Mouse (Mus musculus) ES-Bruce4 (cell line): ENCODE results near the gene Rbm47. TPM values are rescaled to one million over a fixed set of nuclear protein-coding genes. Genes with fewer than 3 reads are reported as not detected.

Source experiments
- H3K27ac ChIP-seq: 2 replicates; pipeline ENCODE4 v1.5.1; 2012; ENCODE audit warnings: low read length, inconsistent platforms; ENCODE audit not compliant: insufficient read depth
- H3K27me3 ChIP-seq: 2 replicates; pipeline ENCODE4 v1.6.1; 2012; ENCODE audit warnings: mild to moderate bottlenecking, low read length, inconsistent platforms; ENCODE audit not compliant: control insufficient read depth, poor library complexity, insufficient read depth, severe bottlenecking
- H3K36me3 ChIP-seq: 2 replicates; pipeline ENCODE4 v1.6.1; 2012; ENCODE audit warnings: inconsistent platforms, mild to moderate bottlenecking, low read length, moderate library complexity; ENCODE audit not compliant: control insufficient read depth, poor library complexity, insufficient read depth, severe bottlenecking
- H3K4me1 ChIP-seq: one replicate; pipeline ENCODE4 v1.8.1; 2011; ENCODE audit warnings: low read length; ENCODE audit not compliant: control insufficient read depth, insufficient read depth
- H3K4me3 ChIP-seq: 2 replicates; pipeline ENCODE4 v1.5.1; 2011; ENCODE audit warnings: low read depth, mild to moderate bottlenecking, low read length
- H3K9ac ChIP-seq: 2 replicates; pipeline ENCODE4 v1.6.1; 2012; ENCODE audit warnings: low read depth, mild to moderate bottlenecking, inconsistent platforms; ENCODE audit not compliant: poor library complexity, severe bottlenecking
- H3K9me3 ChIP-seq: replicated peaks from 2 replicates; pipeline ENCODE4 v1.6.1; 2012; ENCODE audit warnings: mild to moderate bottlenecking, low read length, inconsistent platforms; ENCODE audit not compliant: control insufficient read depth, poor library complexity, insufficient read depth, severe bottlenecking
- CTCF ChIP-seq: IDR thresholded peaks from one replicate; pipeline ENCODE4 v1.8.1; 2011; ENCODE audit warnings: low read depth, low read length
- EP300 ChIP-seq: IDR thresholded peaks from 2 replicates; pipeline ENCODE4 v1.6.1; 2011; ENCODE audit warnings: low read depth, low read length; ENCODE audit not compliant: insufficient read depth
- POLR2A ChIP-seq: IDR thresholded peaks from one replicate; pipeline ENCODE4 v1.8.1; 2011; ENCODE audit warnings: low read length; ENCODE audit not compliant: insufficient read depth
- polyA plus RNA-seq: library from polyadenylated mRNA; stranded (reverse); fragments of >200 nt; gene quantifications from 2 replicates; pipeline ENCODE4 v1.2.4, GENCODE M21; 2011; ENCODE audit warnings: low read depth; ENCODE audit not compliant: missing spikeins, insufficient read depth, insufficient read length

The Rbm47 gene
- polyA plus RNA-seq, 1 experiment, result 82.8 TPM

GRCm38 (mm10) chr5:66056680-66057079, 116.2 kb downstream of the Rbm47 start:
- Histone ChIP-seq H3K9ac (no peak overlapping the region), H3K27ac (no peak overlapping the region), H3K4me1 (no peaks in the 10 kb centered on the region), H3K9me3 (no peaks in the 10 kb centered on the region), H3K4me3 (no peak overlapping the region), H3K27me3 (no peaks in the 10 kb centered on the region), H3K36me3 (no peaks in the 10 kb centered on the region)
- TF ChIP-seq EP300, result no peak
- no peak for TF ChIP-seq POLR2A
- TF ChIP-seq CTCF, result peak; percentile 79

GRCm38 (mm10) chr5:66054394-66054793, 118.5 kb downstream of the Rbm47 start:
- no peak for TF ChIP-seq CTCF
- TF ChIP-seq POLR2A, result peak; percentile 42
- no peaks in the 10 kb centered on the region for H3K4me1 ChIP-seq
- no peak overlapping the region for H3K9ac ChIP-seq
- H3K9me3 ChIP-seq, result no peaks in the 10 kb centered on the region
- no peak overlapping the region for H3K27ac ChIP-seq
- H3K4me3 ChIP-seq, result peak overlapping the region; percentile 54
- no peaks in the 10 kb centered on the region for H3K36me3 ChIP-seq
- no peaks in the 10 kb centered on the region for H3K27me3 ChIP-seq

GRCm38 (mm10) chr5:66052777-66053548, 120.0 kb downstream of the Rbm47 start:
- Histone ChIP-seq H3K27me3 (no peaks in the 10 kb centered on the region), H3K27ac (no peak overlapping the region), H3K4me1 (no peaks in the 10 kb centered on the region), H3K36me3 (0 out of 2 replicates have a peak, but pooled peaks cover 1% of the 10 kb centered on the region), H3K9ac (no peak overlapping the region), H3K9me3 (no peaks in the 10 kb centered on the region), H3K4me3 (no peak overlapping the region)
- TF ChIP-seq POLR2A (no peak), EP300 (no peak), CTCF (no peak)

GRCm38 (mm10) chr5:66050841-66051240, 122.1 kb downstream of the Rbm47 start:
- Histone ChIP-seq H3K27me3 (no peaks in the 10 kb centered on the region), H3K9ac (no peak overlapping the region), H3K27ac (no peak overlapping the region), H3K4me1 (no peaks in the 10 kb centered on the region), H3K36me3 (0 out of 2 replicates have a peak, but pooled peaks cover 4% of the 10 kb centered on the region), H3K9me3 (no peaks in the 10 kb centered on the region), H3K4me3 (no peak overlapping the region)
- TF ChIP-seq CTCF, result no peak
- TF ChIP-seq POLR2A, result no peak
- TF ChIP-seq EP300, result no peak

GRCm38 (mm10) chr5:66046356-66046755, 126.6 kb downstream of the Rbm47 start:
- Histone ChIP-seq H3K4me1 (peaks cover 4% of the 10 kb centered on the region), H3K27ac (no peak overlapping the region), H3K9ac (no peak overlapping the region), H3K36me3 (0 out of 2 replicates have a peak, but pooled peaks cover 5% of the 10 kb centered on the region), H3K4me3 (no peak overlapping the region), H3K27me3 (no peaks in the 10 kb centered on the region), H3K9me3 (no peaks in the 10 kb centered on the region)
- TF ChIP-seq CTCF (no peak), POLR2A (no peak), EP300 (no peak)

- TF ChIP-seq CTCF (no peak), POLR2A (no peak), EP300 (no peak)
- Histone ChIP-seq H3K27ac (peak overlapping the region; percentile 19; the same call in 1 of the 2 replicates), H3K4me1 (peaks cover 4% of the 10 kb centered on the region), H3K4me3 (no peak overlapping the region), H3K36me3 (0 out of 2 replicates have a peak, but pooled peaks cover 5% of the 10 kb centered on the region), H3K9ac (no peak overlapping the region), H3K27me3 (no peaks in the 10 kb centered on the region), H3K9me3 (no peaks in the 10 kb centered on the region)
These were observed 129.0 kb downstream of the Rbm47 start for GRCm38 (mm10) chr5:66043897-66044296.
